Mouse (Mus musculus) forebrain, embryonic 11.5 days (tissue): ENCODE data around the gene Rhbdf1. TPM values are rescaled to one million over a fixed set of nuclear protein-coding genes. Genes with fewer than 3 reads are reported as not detected.

Experiments
- ATAC-seq: fragments of 200-750 bp; cut with Nextera tagmentation; replicated peaks from 2 replicates; pipeline ENCODE4 v1.8.0; 2017; ENCODE audit warnings: moderate TSS enrichment; ENCODE audit not compliant: low FRiP score
- DNase-seq: peaks from one replicate; pipeline ENCODE4 v3.0.0-alpha.2; 2017; ENCODE audit warnings: low spot score
- H3K27ac ChIP-seq: fragments of 300-500 bp; sonication (generic); 2 replicates; pipeline ENCODE4 v1.5.1; 2014; ENCODE audit warnings: low read depth, low read length
- H3K27me3 ChIP-seq: fragments of 300-500 bp; sonication (generic); 2 replicates; pipeline ENCODE4 v1.6.1; 2014; ENCODE audit warnings: mild to moderate bottlenecking, low read length, mixed read lengths; ENCODE audit not compliant: control insufficient read depth, insufficient read depth
- H3K36me3 ChIP-seq: fragments of 300-500 bp; sonication (generic); 2 replicates; pipeline ENCODE4 v1.6.1; 2014; ENCODE audit warnings: mild to moderate bottlenecking, low read length, moderate library complexity, mixed read lengths; ENCODE audit not compliant: control insufficient read depth, insufficient read depth
- H3K4me1 ChIP-seq: fragments of 300-500 bp; sonication (generic); replicated peaks from 2 replicates; pipeline ENCODE4 v1.6.1; 2014; ENCODE audit warnings: low read length, mixed read lengths; ENCODE audit not compliant: control insufficient read depth, insufficient read depth
- H3K4me2 ChIP-seq: fragments of 300-500 bp; sonication (generic); 2 replicates; pipeline ENCODE4 v1.6.1; 2014; ENCODE audit warnings: low read depth, mild to moderate bottlenecking, low read length, moderate library complexity, mixed read lengths; ENCODE audit not compliant: severe bottlenecking
- H3K4me3 ChIP-seq: fragments of 300-500 bp; sonication (generic); 2 replicates; pipeline ENCODE4 v1.5.1; 2014; ENCODE audit warnings: low read depth, low read length
- H3K9ac ChIP-seq: fragments of 300-500 bp; sonication (generic); 2 replicates; pipeline ENCODE4 v1.6.1; 2014; ENCODE audit warnings: low read length
- H3K9me3 ChIP-seq: fragments of 300-500 bp; sonication (generic); 2 replicates; pipeline ENCODE4 v1.6.1; 2016; ENCODE audit warnings: low read length, mixed read lengths; ENCODE audit not compliant: control insufficient read depth
- WGBS: fragments of 180-500 bp; shearing (Covaris S2); extraction: QIAGEN DNeasy Blood & Tissue Kit; methylation state at CpG from one replicate; pipeline ENCODE4 v1.1.7; 2014; 5-methylcytosine and 5-hydroxymethylcytosine counted together
- polyA plus RNA-seq: library from polyadenylated mRNA; unstranded; fragments of >200 nt; fragmentation: Nextera tagmentation; extraction: Ambion mirVana; gene quantifications from 2 replicates; pipeline ENCODE4 v1.2.1, GENCODE M21; 2014

The Rhbdf1 gene
- polyA plus RNA-seq, 1 experiment from 2014 or later: 20.4 TPM

DNA sequence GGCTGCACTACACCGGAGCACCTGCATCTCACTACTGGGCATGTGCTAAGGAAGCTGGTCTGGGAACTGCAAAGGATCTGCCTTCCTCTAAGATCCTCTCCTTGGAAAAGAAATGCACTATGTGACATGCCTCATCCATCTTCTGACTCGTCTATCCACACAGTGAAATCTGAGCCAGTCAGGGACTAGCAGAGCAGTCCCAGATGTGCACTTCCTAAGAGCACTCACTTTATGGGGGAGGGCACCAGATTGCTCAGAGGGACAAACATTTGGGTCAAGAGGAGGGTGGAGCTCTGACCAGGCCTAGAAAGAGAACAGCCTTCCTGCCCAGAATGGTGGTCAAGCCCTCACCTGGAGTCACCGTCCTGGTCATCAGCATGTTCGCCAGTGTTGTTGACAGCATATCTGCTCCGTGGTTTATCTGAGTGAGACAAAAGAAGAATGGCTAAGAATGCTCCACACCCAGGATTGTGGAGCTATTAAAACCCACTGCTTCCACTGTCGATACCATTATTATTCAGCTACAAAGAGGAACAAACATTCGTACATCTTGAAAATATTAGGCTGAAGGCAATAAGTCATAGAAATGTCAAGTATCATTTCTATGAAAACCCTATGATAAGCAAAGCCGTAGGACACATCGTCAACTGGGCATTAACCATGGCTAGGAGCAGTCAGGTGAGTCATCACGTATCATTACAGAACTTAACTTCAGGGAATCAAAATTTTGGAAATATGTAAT is 40.7 kb upstream of the Rhbdf1 start:
- Histone ChIP-seq H3K27me3 (no peaks in the 10 kb centered on the region), H3K4me2 (no peak overlapping the region), H3K27ac (no peak overlapping the region), H3K36me3 (no peaks in the 10 kb centered on the region), H3K4me3 (no peak overlapping the region), H3K9ac (no peak overlapping the region), H3K9me3 (no peaks in the 10 kb centered on the region), H3K4me1 (no peaks in the 10 kb centered on the region)
- DNase-seq (no peak), ATAC-seq (no peak)
- WGBS: 91% methylated on average over 10 of the region's 10 CpGs

DNA sequence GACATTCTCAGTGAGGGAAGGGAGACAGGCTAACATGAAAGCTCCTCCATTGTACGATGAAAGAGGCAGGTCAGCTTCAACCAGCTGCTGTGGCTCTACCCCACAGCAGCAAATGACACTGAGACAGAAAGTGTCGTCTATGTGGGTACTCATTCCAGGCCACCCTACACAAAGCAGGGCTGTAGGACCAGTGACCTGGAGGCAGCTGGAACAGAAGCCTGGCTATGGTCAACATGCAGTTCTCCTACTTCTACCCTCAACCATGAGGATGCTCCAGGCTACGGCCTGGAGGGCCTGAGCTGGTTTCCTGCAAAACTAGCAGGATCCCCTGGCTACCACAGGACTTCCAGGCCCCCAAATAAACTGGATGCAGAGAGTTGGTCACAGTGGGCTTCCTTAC is 34.5 kb upstream of the Rhbdf1 start:
- H3K36me3 ChIP-seq: no peaks in the 10 kb centered on the region
- DNase-seq (no peak), ATAC-seq (no peak)
- H3K4me3 ChIP-seq: no peak overlapping the region
- WGBS: 85% methylated on average over 3 of the region's 3 CpGs
- H3K9me3 ChIP-seq: no peaks in the 10 kb centered on the region
- no peak overlapping the region for H3K27ac ChIP-seq
- H3K27me3 ChIP-seq: no peaks in the 10 kb centered on the region
- H3K4me1 ChIP-seq: no peaks in the 10 kb centered on the region
- H3K9ac ChIP-seq: no peak overlapping the region
- H3K4me2 ChIP-seq: no peak overlapping the region

DNA sequence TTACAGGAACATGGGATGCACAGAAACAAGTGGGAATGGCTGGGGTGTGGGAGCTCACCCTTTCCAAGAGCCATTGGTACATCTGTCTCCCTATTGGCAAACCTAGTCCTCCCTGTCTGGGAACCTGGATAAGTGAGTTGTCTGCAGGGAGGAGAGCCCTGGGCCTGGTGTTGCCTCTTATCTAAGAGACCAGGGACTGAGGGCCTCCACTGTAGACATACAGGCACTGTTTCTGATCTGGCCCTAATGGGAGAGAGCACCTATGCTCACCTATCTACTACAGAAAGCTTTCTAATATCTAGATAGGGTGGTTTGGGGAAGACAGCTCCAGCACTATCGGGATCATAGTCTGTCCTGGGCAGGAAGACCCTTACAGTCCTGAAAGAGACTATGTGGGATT is 34.0 kb upstream of the Rhbdf1 start:
- H3K4me1 ChIP-seq: no peaks in the 10 kb centered on the region
- H3K4me3 ChIP-seq: no peak overlapping the region
- H3K27ac ChIP-seq: no peak overlapping the region
- no peak overlapping the region for H3K9ac ChIP-seq
- H3K27me3 ChIP-seq: no peaks in the 10 kb centered on the region
- ATAC-seq (no peak), DNase-seq (no peak)
- H3K9me3 ChIP-seq: no peaks in the 10 kb centered on the region
- 96% methylated on average over 1 of the region's 1 CpGs for WGBS
- H3K36me3 ChIP-seq: no peaks in the 10 kb centered on the region
- H3K4me2 ChIP-seq: no peak overlapping the region

- no peaks in the 10 kb centered on the region for H3K27me3 ChIP-seq
- ATAC-seq (no peak), DNase-seq (no peak)
- H3K27ac ChIP-seq: no peak overlapping the region
- no peaks in the 10 kb centered on the region; the same call in 1 of the 2 replicates for H3K36me3 ChIP-seq
- H3K4me3 ChIP-seq: no peak overlapping the region
- no peaks in the 10 kb centered on the region for H3K4me1 ChIP-seq
- no peak overlapping the region for H3K4me2 ChIP-seq
- H3K9ac ChIP-seq: no peak overlapping the region
- 100% methylated on average over 1 of the region's 1 CpGs for WGBS
- no peaks in the 10 kb centered on the region for H3K9me3 ChIP-seq
Observed at GRCm38 (mm10) chr11:32253121-32253520, 31.0 kb upstream of the Rhbdf1 start.

GRCm38 (mm10) chr11:32250880-32251763 is 29.0 kb upstream of the Rhbdf1 start:
- ATAC-seq (no peak), DNase-seq (no peak)
- Histone ChIP-seq H3K4me1 (no peaks in the 10 kb centered on the region), H3K4me2 (no peak overlapping the region), H3K36me3 (no peaks in the 10 kb centered on the region; the same call in 1 of the 2 replicates), H3K9me3 (no peaks in the 10 kb centered on the region), H3K27ac (peak overlapping the region; percentile 2; the same call in 1 of the 2 replicates), H3K4me3 (no peak overlapping the region), H3K27me3 (no peaks in the 10 kb centered on the region), H3K9ac (no peak overlapping the region)
- 86% methylated on average over 8 of the region's 8 CpGs for WGBS

DNA sequence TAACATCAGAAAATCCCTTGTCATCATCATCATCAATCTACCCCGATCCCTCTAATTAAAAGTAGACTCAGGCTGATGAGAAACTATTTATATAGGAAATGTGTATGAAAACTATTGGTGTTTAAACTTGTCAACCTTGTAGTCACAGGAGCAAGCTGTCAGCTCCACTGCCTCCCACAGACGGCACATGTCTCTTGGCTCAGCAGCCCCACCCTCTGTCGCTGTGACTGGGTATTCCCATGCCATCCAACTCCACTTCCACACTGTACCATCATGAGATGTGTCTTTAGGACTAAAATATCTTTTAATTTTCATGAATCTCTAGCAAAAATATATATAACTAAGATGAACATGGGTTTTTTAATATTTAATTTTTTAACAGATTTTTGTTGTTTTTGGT is 26.2 kb upstream of the Rhbdf1 start:
- Histone ChIP-seq H3K4me1 (no peaks in the 10 kb centered on the region), H3K9me3 (no peaks in the 10 kb centered on the region), H3K27me3 (no peaks in the 10 kb centered on the region), H3K4me2 (no peak overlapping the region), H3K36me3 (no peaks in the 10 kb centered on the region; the same call in 1 of the 2 replicates), H3K4me3 (no peak overlapping the region), H3K9ac (no peak overlapping the region), H3K27ac (no peak overlapping the region)
- DNase-seq (no peak), ATAC-seq (no peak)
- 98% methylated on average over 3 of the region's 3 CpGs for WGBS

DNA sequence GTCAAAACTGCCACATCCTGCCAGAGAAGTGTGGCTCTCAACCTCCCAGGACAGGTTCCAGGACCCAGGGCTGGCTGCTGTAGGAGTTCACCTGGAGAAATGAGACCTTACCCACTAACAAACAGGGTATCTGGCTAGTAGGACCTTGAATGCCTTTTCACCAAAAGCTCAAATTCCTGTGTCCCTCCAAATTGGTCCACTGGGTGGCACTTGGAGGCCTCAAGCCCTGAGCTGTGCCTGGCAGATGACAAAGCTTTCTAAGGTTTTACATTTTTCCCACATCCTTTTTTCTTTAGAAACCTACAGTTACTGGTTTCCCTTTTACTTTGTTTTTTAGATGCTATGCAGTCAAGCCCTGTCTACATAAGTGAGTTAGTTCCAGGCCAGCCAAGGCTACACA is 25.0 kb upstream of the Rhbdf1 start:
- no peak for ATAC-seq

GRCm38 (mm10) chr11:32245614-32246013 is 23.5 kb upstream of the Rhbdf1 start:
- H3K36me3 ChIP-seq: no peaks in the 10 kb centered on the region; the same call in 1 of the 2 replicates
- DNase-seq: no peak
- WGBS: 86% methylated on average over 6 of the region's 6 CpGs
- H3K4me1 ChIP-seq: no peaks in the 10 kb centered on the region
- H3K9me3 ChIP-seq: no peaks in the 10 kb centered on the region
- no peak overlapping the region for H3K4me2 ChIP-seq
- no peak overlapping the region for H3K4me3 ChIP-seq
- H3K9ac ChIP-seq: no peak overlapping the region
- no peak for ATAC-seq
- H3K27ac ChIP-seq: no peak overlapping the region
- no peaks in the 10 kb centered on the region for H3K27me3 ChIP-seq

More for the DNA sequence above, 25.0 kb upstream of the Rhbdf1 start:
- Histone ChIP-seq H3K36me3 (no peaks in the 10 kb centered on the region; the same call in 1 of the 2 replicates), H3K9me3 (no peaks in the 10 kb centered on the region), H3K27me3 (no peaks in the 10 kb centered on the region), H3K27ac (no peak overlapping the region), H3K4me2 (no peak overlapping the region), H3K9ac (no peak overlapping the region), H3K4me1 (no peaks in the 10 kb centered on the region), H3K4me3 (no peak overlapping the region)
- DNase-seq: no peak
